Mouse (Mus musculus): Measurements from ENCODE around the gene Gm10638.

GRCm38 (mm10) chr8:86721490-86721889 is 24.0 kb upstream of the Gm10638 start:
- TF ChIP-seq CTCF (IDR thresholded peaks at IDR 0.05; ENCODE audit: borderline replicate concordance, insufficient read depth, low read depth, low read length) (no peak), POLR2A (IDR thresholded peaks at IDR 0.05; ENCODE audit: borderline replicate concordance, insufficient read depth, low read length) (no peak)
